Mouse (Mus musculus) layer of hippocampus, postnatal 36 days (tissue): ENCODE results near the gene Sdad1. TPM values are rescaled to one million over a fixed set of nuclear protein-coding genes. Genes with fewer than 3 reads are reported as not detected.

ENCODE experiments used
- DNase-seq, 2 experiments: peaks; one replicate each; pipeline ENCODE4 v3.0.0; 2022
- total RNA-seq, 2 experiments: library from RNA; stranded (reverse); gene quantifications; 2 replicates each; pipeline ENCODE4 v1.2.3; 2021

The Sdad1 gene
- total RNA-seq, 2 experiments from 2014 or later = 21.9 to 22.2 TPM

- peak; percentile 64 to 78 for DNase-seq
Observed at GRCm38 (mm10) chr5:92239333-92240232, 70.7 kb downstream of the Sdad1 start.

GRCm38 (mm10) chr5:92234939-92235557 lies 75.2 kb downstream of the Sdad1 start:
- no peak for DNase-seq

Other genes with a start within 250 kb of the Sdad1 start
- 100 to 1,000 TPM; 230 to 257 TPM for gene G3bp2, start 226.8 kb downstream of the Sdad1 start, total RNA-seq
- gene Uso1, start 172.5 kb downstream of the Sdad1 start, total RNA-seq = 10 to 100 TPM; 84.3 to 84.7 TPM
- not detected for gene U90926, start 95.1 kb downstream of the Sdad1 start, total RNA-seq
- gene Ppef2, start 54.2 kb downstream of the Sdad1 start, total RNA-seq = under 1 TPM; 0.82 to 0.94 TPM
- gene Naaa, start 32.3 kb downstream of the Sdad1 start, total RNA-seq = 10 to 100 TPM; 45.7 to 48.5 TPM
- not detected for gene Cxcl9, start 17.6 kb upstream of the Sdad1 start, total RNA-seq
- gene Art3, start 21.3 kb upstream of the Sdad1 start, total RNA-seq = 1 to 10 TPM; 2.2 to 3.1 TPM
- not detected for gene Cxcl10, start 38.4 kb upstream of the Sdad1 start, total RNA-seq
- 10 to 100 TPM; 31.3 to 34.4 TPM for gene Nup54, start 124.7 kb upstream of the Sdad1 start, total RNA-seq
- 10 to 100 TPM; 88.8 to 90.7 TPM for gene Scarb2, start 196.4 kb upstream of the Sdad1 start, total RNA-seq
- gene Fam47e, start 244.6 kb upstream of the Sdad1 start, total RNA-seq = under 1 TPM in 1 of 2 experiments, not detected in 1; 0.30 TPM